Mouse (Mus musculus) lung, postnatal 0 days (tissue): ENCODE results near the gene Lpcat1.

Experiments used
- CTCF ChIP-seq: IDR thresholded peaks from 2 replicates; pipeline ENCODE4 v1.5.1; 2016; ENCODE audit warnings: antibody characterized with exemption, mild to moderate bottlenecking
- EP300 ChIP-seq: IDR thresholded peaks from 2 replicates; pipeline ENCODE4 v1.6.1; 2016; ENCODE audit warnings: antibody characterized with exemption, mild to moderate bottlenecking, control low read depth

- TF ChIP-seq CTCF (no peak), EP300 (peak; percentile 62)
Measured at GRCm38 (mm10) chr13:73508817-73509550, 42.0 kb downstream of the Lpcat1 start.
